Mouse (Mus musculus): ENCODE results near the gene P3h3.
"Not testable (repeated sequence)": the region's sequence is repeated elsewhere in the genome, so short reads cannot be mapped to it uniquely, and the experiment has no call there.

The P3h3 gene

GRCm38 (mm10) chr6:124856916-124857839 is at the start of gene P3h3:
Gene P3h3 (minus strand): TSS chr6:124857752.
- peak; percentile 70 for DNase-seq

- no peak for DNase-seq
These were observed 47.7 kb upstream of the P3h3 start for GRCm38 (mm10) chr6:124904991-124905860.

GRCm38 (mm10) chr6:124904161-124904981 is 46.8 kb upstream of the P3h3 start:
- peak; percentile 83 for DNase-seq

- peak; percentile 95 for DNase-seq
These were observed 46.1 kb upstream of the P3h3 start for GRCm38 (mm10) chr6:124903580-124904151.

DNA sequence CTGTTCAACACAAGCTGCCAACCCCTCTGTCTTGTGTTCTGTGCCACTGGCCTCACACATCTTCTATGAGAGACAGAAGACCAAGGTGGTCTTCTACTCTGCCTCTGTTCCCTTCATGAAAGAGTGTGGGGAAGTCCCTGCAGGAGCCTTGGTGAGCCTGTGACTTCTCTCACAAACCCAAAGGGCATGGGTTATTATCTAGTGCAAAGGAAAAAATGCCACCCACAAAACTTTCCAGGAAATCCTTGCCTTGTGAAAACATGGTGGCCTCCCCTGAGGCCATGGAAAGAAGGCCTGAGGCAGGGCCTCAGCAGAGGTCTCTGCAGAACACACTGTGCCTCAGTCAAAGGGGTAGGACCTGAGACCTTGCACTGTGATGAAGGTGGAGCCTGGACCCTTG is 44.3 kb upstream of the P3h3 start:
- DNase-seq, result no peak

- DNase-seq, result no peak
These were observed 43.4 kb upstream of the P3h3 start for GRCm38 (mm10) chr6:124900801-124901480.

GRCm38 (mm10) chr6:124900056-124900800 is 42.7 kb upstream of the P3h3 start:
- DNase-seq, result no peak

GRCm38 (mm10) chr6:124898359-124898758 is 40.8 kb upstream of the P3h3 start:
- DNase-seq, result no peak

GRCm38 (mm10) chr6:124894113-124894512 is 36.6 kb upstream of the P3h3 start:
- not testable (repeated sequence) for DNase-seq

GRCm38 (mm10) chr6:124890997-124891396 is 33.4 kb upstream of the P3h3 start:
- DNase-seq, result no peak

- DNase-seq, result no peak
These were observed 31.1 kb upstream of the P3h3 start for GRCm38 (mm10) chr6:124888555-124889125.

- no peak for DNase-seq
These were observed 30.4 kb upstream of the P3h3 start, which contains the start of gene Cd4 for GRCm38 (mm10) chr6:124887986-124888385. Gene Cd4 (minus strand): TSS chr6:124888221.

DNA sequence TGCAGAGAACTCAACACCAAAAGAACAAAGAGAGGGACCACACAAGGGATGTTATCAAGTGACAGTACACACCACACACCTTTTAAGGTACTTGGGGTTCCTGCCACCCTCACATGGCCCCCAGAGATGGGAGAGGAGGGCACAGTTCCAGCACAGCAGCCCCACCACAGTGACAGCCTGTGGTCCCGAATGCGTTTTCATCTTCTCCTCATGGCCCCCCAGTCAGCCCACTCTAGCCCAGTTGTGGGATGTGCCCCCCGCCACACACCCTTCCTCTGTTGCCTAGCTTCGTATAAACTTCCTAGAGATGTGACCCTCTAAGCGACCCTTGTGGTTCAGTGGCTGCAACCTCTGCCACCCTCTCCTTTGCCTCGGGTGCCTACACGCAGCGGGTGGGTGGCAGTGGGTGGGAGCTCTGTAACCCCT is 28.4 kb upstream of the P3h3 start:
- no peak for DNase-seq

GRCm38 (mm10) chr6:124884714-124885500 is 27.4 kb upstream of the P3h3 start:
- no peak for DNase-seq

GRCm38 (mm10) chr6:124883351-124883750 is 25.8 kb upstream of the P3h3 start:
- no peak for DNase-seq

GRCm38 (mm10) chr6:124881821-124882220 is 24.3 kb upstream of the P3h3 start:
- DNase-seq, result no peak

DNA sequence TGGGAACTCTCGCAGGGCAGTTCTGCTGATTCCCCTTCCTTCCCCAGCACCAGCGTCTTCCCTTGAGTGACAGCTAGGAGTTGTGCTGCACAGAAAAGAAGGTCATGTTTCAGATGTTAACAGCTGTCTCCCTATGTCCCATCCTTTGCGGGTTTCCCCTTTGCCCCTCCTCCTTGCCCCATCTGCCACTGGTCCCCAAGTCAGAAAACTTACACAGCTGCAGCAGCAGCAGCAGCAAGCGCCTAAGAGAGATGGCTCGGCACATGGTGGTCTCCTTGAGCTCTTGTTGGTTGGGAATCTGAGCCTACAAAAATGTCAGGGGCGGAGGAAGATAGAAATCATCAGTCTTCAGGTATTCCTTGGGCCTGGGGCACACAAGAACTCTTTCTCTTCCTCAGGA is 21.8 kb upstream of the P3h3 start:
- DNase-seq, result no peak

DNA sequence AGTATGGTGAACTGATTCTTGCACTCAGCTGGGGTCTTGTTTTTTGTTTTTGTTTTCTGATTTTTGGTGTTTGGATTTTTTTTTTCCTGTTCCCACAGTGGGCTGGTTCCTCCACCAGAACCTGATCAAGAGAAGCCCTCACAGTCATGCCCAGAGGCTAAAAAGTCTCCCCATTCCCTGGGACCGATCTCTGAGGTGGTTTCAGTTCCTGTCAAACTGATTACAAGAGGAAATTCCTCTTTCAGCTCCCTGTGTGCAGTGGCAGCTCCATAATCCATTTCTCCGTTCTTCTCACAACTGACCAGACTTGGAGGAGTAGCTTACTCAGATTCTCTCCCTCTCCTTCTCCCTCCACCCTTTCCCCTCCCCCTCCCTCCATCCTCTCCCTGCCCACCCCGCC is 16.8 kb upstream of the P3h3 start:
- DNase-seq, result no peak

DNA sequence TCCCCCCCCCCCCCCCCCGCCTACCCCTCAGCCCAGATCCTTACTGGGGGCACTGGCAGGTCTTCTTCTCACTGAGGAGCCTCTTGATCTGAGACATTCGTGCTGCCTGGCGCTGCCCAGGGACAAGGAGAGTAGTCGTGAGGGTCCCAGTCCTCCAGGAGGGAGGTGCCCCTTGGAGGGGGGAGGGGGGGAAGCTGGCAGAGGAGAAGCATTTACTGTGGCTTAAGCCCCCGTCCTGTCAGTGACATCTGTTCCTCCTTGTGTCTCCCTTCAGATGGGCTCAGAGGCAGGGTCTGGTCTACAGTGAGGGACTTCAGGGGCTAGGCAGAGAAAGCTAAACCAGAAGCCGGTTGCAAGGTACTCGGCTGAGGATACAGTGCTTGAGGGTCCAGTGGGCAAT is 9.0 kb upstream of the P3h3 start:
- no peak for DNase-seq
